Mouse (Mus musculus): ENCODE results near the gene Dhdh. TPM values are rescaled to one million over a fixed set of nuclear protein-coding genes. Genes with fewer than 3 reads are reported as not detected.
"Not testable (repeated sequence)": the region's sequence is repeated elsewhere in the genome, so short reads cannot be mapped to it uniquely, and the experiment has no call there.

Dhdh gene
- total RNA-seq (2021), result 1 to 10 TPM; 2.6 to 3.2 TPM

- intact Hi-C loops (cut with DNase I), result no loop called here
These were observed at the start of gene Dhdh for GRCm38 (mm10) chr7:45488293-45489204. Gene Dhdh, minus strand, starts transcription at chr7:45488805.

GRCm38 (mm10) chr7:45537602-45538001 lies 49.0 kb upstream of the Dhdh start:
- DNase-seq, result no peak
- intact Hi-C loops (cut with DNase I), result no loop called here

More at GRCm38 (mm10) chr7:45488293-45489204, at the start of gene Dhdh:
- DNase-seq, result peak; percentile 54

GRCm38 (mm10) chr7:45535676-45536075 lies 47.1 kb upstream of the Dhdh start:
- intact Hi-C loops (cut with DNase I), result no loop called here

GRCm38 (mm10) chr7:45530643-45531042 lies 42.0 kb upstream of the Dhdh start:
- no peak for DNase-seq
- intact Hi-C loops (cut with DNase I), result no loop called here

More at GRCm38 (mm10) chr7:45535676-45536075, 47.1 kb upstream of the Dhdh start:
- no peak for DNase-seq

- DNase-seq, result no peak
- intact Hi-C loops (cut with DNase I), result no loop called here
These were observed 40.9 kb upstream of the Dhdh start for GRCm38 (mm10) chr7:45529461-45529860.

GRCm38 (mm10) chr7:45527169-45527568 lies 38.6 kb upstream of the Dhdh start:
- intact Hi-C loops (cut with DNase I); DNase-seq: not testable (repeated sequence)

- intact Hi-C loops (cut with DNase I), result no loop called here
- DNase-seq, result no peak
These were observed 38.0 kb upstream of the Dhdh start for GRCm38 (mm10) chr7:45526474-45527120.

GRCm38 (mm10) chr7:45525809-45526473 lies 37.3 kb upstream of the Dhdh start, which contains the start of the genes Ppp1r15a and Plekha4:
Gene Ppp1r15a, minus strand, starts transcription at chr7:45526268.
Gene Plekha4, plus strand, starts transcription at chr7:45526330.
- peak; percentile 92 for DNase-seq
- intact Hi-C loops (cut with DNase I), result no loop called here

- DNase-seq, result peak; percentile 40
- intact Hi-C loops (cut with DNase I), result no loop called here
These were observed 36.4 kb upstream of the Dhdh start for GRCm38 (mm10) chr7:45524841-45525621.

GRCm38 (mm10) chr7:45523678-45524170 lies 35.1 kb upstream of the Dhdh start:
- no peak for DNase-seq
- intact Hi-C loops (cut with DNase I), result no loop called here

- DNase-seq, result no peak
- intact Hi-C loops (cut with DNase I), result no loop called here
These were observed 34.5 kb upstream of the Dhdh start for GRCm38 (mm10) chr7:45522957-45523676.

- DNase-seq, result no peak
- intact Hi-C loops (cut with DNase I), result no loop called here
These were observed 33.7 kb upstream of the Dhdh start for GRCm38 (mm10) chr7:45522194-45522752.

GRCm38 (mm10) chr7:45521728-45522184 lies 33.2 kb upstream of the Dhdh start:
- peak; percentile 90 for DNase-seq
- intact Hi-C loops (cut with DNase I), result no loop called here

GRCm38 (mm10) chr7:45520605-45521004 lies 32.0 kb upstream of the Dhdh start:
- DNase-seq, result no peak

GRCm38 (mm10) chr7:45519345-45520120 lies 30.9 kb upstream of the Dhdh start:
- no peak for DNase-seq
- intact Hi-C loops (cut with DNase I), result no loop called here

More at GRCm38 (mm10) chr7:45520605-45521004, 32.0 kb upstream of the Dhdh start:
- intact Hi-C loops (cut with DNase I), result no loop called here

- no peak for DNase-seq
- intact Hi-C loops (cut with DNase I), result no loop called here
These were observed 30.0 kb upstream of the Dhdh start for GRCm38 (mm10) chr7:45518618-45519017.

- intact Hi-C loops (cut with DNase I); DNase-seq: not testable (repeated sequence)
These were observed 28.2 kb upstream of the Dhdh start for GRCm38 (mm10) chr7:45516846-45517245.

- intact Hi-C loops (cut with DNase I), result no loop called here
- no peak for DNase-seq
These were observed 26.8 kb upstream of the Dhdh start for GRCm38 (mm10) chr7:45515436-45515835.

All from left cerebral cortex, postnatal 4 days (tissue).